Mouse (Mus musculus) left cerebral cortex, adult 9 months (tissue): ENCODE data around the gene Arl15.
A peak's percentile ranks its signal among the peaks of the same experiment; 100 is the strongest.

Experiments used
- DNase-seq, 2 experiments: peaks; one replicate each; pipeline ENCODE4 v3.0.0; 2022; ENCODE audit warnings: low spot score in 2 of 2

Gene Arl15

DNA sequence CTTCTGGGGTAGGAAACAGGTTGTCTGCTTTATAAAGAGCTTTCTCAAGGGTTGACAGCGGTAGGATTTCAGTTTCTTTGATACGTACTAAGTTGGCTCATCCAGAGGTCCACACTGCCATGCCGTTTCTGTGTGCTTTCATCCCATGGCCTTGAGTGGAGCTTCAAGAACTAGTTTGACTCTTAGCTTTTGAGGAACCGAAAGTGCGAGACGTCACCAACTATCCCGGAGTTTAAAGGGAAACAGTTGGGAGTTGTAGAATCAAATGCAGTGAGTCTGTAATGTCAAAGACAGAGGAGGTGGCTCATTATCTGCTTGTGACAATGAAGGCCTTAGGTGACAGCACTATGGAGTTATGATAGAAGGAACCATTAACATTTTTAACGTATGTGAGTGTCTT is 49.6 kb downstream of the Arl15 start:
- no peak for DNase-seq

DNA sequence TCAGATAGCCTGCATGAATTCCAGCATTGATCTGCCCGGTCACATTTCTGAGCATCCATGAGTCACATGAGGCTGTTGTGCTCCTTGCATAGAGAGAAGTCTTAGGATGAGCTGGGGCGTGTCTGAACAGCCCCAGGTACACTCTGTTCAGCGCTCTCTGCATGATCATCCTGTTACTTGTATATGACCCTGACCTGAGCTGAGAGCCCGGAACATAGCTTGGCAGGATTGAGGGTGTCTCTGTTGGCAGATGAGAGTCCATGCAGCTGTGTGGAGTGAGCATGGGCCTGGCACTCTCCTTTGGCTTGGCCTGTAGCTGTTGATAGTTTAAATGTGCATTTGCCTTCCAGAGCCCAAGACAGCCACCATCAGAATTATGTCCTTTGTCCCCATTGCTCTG is 50.4 kb downstream of the Arl15 start:
- no peak for DNase-seq

GRCm38 (mm10) chr13:113845229-113845628 is 50.9 kb downstream of the Arl15 start:
- DNase-seq, result no peak

DNA sequence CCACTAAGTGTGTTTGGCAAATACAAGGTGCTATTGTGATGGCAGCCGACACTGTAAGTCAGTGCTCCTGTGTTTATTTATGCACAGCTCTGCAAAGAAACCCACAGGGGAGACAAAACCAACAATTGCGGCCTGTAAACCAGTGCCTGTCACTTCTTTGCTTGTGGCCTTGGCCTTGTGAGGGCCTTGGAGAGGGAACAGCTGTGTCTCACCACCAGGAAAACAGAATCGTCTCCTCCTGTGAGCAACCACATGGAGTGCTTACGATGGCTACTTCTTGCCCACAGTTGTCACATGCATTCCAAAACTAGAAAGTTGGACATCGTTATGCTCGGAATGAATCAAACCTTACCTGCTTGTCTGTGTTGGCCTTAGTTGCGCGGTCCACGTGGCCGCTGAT is 52.1 kb downstream of the Arl15 start:
- DNase-seq, result no peak

GRCm38 (mm10) chr13:113850431-113851034 is 56.2 kb downstream of the Arl15 start:
- DNase-seq, result no peak

- no peak for DNase-seq
Observed at GRCm38 (mm10) chr13:113851602-113852375, 57.5 kb downstream of the Arl15 start.

GRCm38 (mm10) chr13:113852376-113852666 is 58.0 kb downstream of the Arl15 start:
- DNase-seq, result no peak

GRCm38 (mm10) chr13:113854146-113854545 is 59.8 kb downstream of the Arl15 start:
- DNase-seq, result no peak

- DNase-seq, result no peak
Observed at GRCm38 (mm10) chr13:113854551-113855312, 60.4 kb downstream of the Arl15 start.

DNA sequence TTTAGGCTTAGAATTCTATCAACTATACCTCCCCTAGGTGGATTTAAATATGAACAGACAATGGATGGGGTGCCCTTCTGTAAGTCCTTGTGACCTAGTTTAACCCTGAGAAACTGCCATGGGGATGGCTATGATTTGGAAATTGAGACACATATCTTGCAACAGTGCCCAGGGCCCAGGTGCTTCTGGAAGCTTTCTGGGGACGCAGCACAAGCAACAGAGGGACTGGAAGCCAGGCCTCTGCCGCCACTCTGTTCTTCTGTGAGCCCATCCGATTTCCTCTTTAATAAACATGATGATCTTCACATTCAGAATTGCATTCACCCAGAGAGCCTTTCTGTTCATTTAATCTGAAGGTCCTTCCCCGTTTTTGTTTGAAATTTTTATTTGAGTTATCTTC is 62.6 kb downstream of the Arl15 start:
- DNase-seq, result no peak

DNA sequence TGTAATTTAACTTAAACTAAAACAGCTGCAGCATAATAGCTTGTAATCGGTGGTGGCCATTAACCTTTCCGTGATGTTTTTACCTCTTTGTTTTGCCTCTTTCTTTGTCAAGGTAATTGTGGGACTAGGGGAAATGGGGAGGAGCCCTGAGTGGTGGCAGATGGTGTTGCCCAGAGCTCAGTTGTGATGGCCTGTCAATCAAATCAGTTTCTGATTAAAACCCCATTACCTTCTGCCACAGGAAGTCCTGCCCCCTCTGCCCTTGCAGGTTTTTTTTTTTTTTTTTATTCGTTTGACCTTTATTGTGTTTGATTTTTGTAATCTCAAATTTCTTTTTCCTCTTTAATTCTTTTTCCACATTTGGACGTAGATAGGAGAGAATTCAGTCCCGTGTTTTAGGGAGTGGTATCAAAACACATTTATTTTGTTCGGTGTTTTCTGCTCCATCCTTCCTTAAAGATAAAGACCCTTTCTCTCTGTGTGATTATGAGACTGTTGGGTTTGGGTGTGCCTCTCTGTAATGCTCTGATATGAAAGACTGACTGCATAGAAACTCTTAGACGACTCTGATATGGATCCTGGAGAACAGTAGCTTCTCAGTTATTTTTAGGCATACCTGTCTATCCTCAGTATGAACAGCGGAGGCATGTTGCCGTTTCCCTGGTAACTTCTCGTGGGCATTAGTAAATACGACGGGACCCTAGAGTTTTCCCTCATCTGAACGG is 64.5 kb downstream of the Arl15 start:
- DNase-seq, result no peak

DNA sequence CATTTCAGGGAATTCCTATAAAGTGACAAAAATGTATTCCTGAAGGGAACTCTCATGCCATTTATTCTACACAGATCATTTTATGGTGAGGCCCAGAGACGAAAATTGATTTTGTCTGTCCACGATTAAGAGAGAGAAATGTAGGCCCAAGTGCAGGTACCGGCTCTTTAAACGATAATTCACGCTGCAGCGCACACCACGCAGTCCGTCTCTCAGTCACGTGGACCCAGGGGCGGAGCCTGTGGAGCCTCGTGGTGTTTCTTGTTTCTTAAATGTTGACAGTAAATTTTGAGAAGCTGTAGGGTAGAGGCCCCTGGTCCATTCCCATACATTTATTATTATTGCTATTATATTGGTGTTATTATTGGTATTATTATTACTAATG is 65.1 kb downstream of the Arl15 start:
- DNase-seq, result no peak

- no peak for DNase-seq
Observed at GRCm38 (mm10) chr13:113860816-113861215, 66.5 kb downstream of the Arl15 start.

DNA sequence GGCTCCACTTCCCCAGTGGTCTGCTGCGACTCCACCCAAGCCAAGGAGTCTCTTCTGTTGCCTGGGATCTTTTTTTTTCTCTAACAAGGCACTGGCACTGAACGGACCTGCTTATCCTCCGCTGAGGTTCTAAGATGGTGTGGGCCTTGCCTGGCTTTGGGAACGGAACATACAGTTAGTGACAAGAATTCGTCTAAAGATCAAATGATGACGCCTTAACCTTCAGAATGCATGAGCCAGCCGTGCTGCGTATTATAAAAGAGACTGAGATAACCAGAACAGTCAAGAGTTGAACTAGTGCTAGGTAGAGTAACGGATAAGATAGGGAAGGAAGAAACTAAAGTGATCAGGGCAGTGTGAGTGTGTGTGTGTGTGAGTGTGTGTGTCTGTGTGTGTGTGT is 66.9 kb downstream of the Arl15 start:
- DNase-seq, result no peak

GRCm38 (mm10) chr13:113862951-113863350 is 68.6 kb downstream of the Arl15 start:
- DNase-seq, result no peak

GRCm38 (mm10) chr13:113863688-113864087 is 69.4 kb downstream of the Arl15 start:
- DNase-seq, result no peak

DNA sequence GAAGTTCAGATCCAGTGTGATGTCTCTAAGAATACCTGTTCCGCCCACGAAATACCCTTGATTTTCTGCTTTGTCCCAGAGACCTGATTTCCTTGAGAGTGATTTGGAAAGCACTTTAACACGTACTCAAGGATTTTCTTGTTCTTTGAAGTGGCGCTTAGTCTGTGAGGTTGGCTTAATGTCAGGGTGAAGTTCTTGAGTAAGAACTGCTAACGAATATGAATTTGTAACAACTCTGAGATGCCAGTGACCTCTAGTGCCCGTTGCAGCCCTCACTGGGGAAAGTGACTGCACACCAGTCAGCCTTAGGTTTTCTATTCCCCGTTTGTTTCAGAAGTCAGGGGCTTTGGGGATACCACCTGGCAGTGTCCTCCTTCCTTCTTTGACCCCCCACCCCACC is 70.0 kb downstream of the Arl15 start:
- DNase-seq, result no peak

GRCm38 (mm10) chr13:113864893-113865292 is 70.6 kb downstream of the Arl15 start:
- DNase-seq, result peak in 1 of 2 experiments; percentile 66

DNA sequence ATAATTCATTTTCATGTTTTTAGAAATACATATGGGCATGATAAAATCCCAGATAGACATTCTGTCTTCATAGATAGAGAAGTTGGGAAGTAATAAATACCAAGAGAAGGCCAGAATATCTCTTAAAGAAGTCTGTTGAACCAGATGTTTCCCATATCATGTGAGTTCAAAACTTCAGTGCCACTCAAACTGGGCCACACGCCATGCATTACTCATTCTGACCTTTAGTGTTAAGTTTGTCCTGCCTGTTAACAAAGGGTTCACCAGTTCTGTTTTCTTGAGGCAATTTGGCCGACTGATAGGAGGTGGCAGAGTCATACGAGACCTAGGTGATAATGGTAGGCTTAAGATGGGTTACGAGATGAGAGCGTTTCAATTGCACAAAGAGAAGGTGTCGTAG is 71.1 kb downstream of the Arl15 start:
- DNase-seq, result no peak

- peak in 1 of 2 experiments; percentile 67 for DNase-seq
Observed at GRCm38 (mm10) chr13:113865806-113866205, 71.5 kb downstream of the Arl15 start.

DNA sequence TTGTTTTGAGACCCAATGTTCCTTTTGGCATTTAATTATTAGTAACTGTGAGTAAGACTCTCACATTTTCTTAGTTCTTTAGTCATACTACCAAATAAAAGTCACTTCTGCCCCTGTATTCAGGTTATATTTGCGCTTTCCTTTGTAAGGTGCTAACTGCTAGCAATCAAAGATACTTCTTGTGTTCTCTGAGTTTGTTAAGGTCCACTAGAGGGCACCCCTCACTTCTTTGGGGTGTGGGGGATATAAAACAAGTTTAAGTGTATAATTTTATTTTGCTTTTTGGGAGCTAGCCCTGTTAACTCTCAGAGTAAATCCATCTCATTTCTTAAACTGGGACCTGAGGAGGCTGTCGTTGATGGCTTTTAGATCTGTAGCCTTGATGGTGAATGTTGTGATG is 73.4 kb downstream of the Arl15 start:
- DNase-seq, result no peak
